Comparison of ENCODE assay signal across 10 mouse cellular contexts in genomic region chr11:54264542-54264941, GRCm38 (mm10). TPM values are rescaled to one million over a fixed set of nuclear protein-coding genes. Genes with fewer than 3 reads are reported as not detected.
DNase-seq lines count a peak whose midpoint lies in the region; ATAC-seq and TF ChIP-seq lines count a peak whose summit lies in the region.
"Had no signal": no experiment of that assay in that cellular context is flagged by ENCODE, and none has a peak within 500 bp of the region (broad histone marks: within the 10 kb centered on the region; RNA-seq: fewer than 3 reads in every experiment).

No protein-coding gene starts in this region.

- TF ChIP-seq EP300 in liver, embryonic 14.5 days (IDR thresholded peaks at IDR 0.05; ENCODE audit: low read depth) = no peak

- H3K4me2 ChIP-seq in forebrain, embryonic 12.5 days = no peak overlapping the region
- no peak overlapping the region for H3K4me2 ChIP-seq in liver, embryonic 14.5 days (ENCODE audit: low read depth)
- H3K4me2 ChIP-seq: hindbrain, embryonic 15.5 days; neural tube, embryonic 13.5 days had no signal

- H3K36me3 ChIP-seq in forebrain, embryonic 10.5 days (replicated peaks) = no peaks in the 10 kb centered on the region
- H3K36me3 ChIP-seq in forebrain, embryonic 12.5 days (replicated peaks) = no peaks in the 10 kb centered on the region
- H3K36me3 ChIP-seq in spleen, adult 2 months (ENCODE audit: control insufficient read depth, insufficient read depth, low read length) = no peaks in the 10 kb centered on the region
- no peaks in the 10 kb centered on the region for H3K36me3 ChIP-seq in liver, embryonic 14.5 days (replicated peaks; ENCODE audit: control insufficient read depth, insufficient read depth, low read depth)
- H3K36me3 ChIP-seq: hindbrain, embryonic 15.5 days; neural tube, embryonic 13.5 days had no signal

- no peak for TF ChIP-seq POLR2A in spleen, adult 2 months (IDR thresholded peaks at IDR 0.05; ENCODE audit: low read depth, low read length)

- no peaks in the 10 kb centered on the region for H3K27me3 ChIP-seq in forebrain, embryonic 10.5 days (ENCODE audit: poor library complexity, severe bottlenecking)
- no peaks in the 10 kb centered on the region for H3K27me3 ChIP-seq in forebrain, embryonic 12.5 days
- H3K27me3 ChIP-seq in spleen, adult 2 months (ENCODE audit: control insufficient read depth, insufficient read depth, low read length) = no peaks in the 10 kb centered on the region
- H3K27me3 ChIP-seq in liver, embryonic 14.5 days (ENCODE audit: control insufficient read depth, insufficient read depth, low read length) = no peaks in the 10 kb centered on the region
- H3K27me3 ChIP-seq: hindbrain, embryonic 15.5 days; neural tube, embryonic 13.5 days had no signal

- no peak overlapping the region for H3K27ac ChIP-seq in forebrain, embryonic 10.5 days
- no peak overlapping the region for H3K27ac ChIP-seq in forebrain, embryonic 12.5 days
- no peak overlapping the region for H3K27ac ChIP-seq in spleen, adult 2 months (ENCODE audit: insufficient read depth, low read length)
- H3K27ac ChIP-seq in liver, embryonic 14.5 days = no peak overlapping the region
- H3K27ac ChIP-seq: hindbrain, embryonic 15.5 days; neural tube, embryonic 13.5 days had no signal

- 58% methylated on average over 2 of the region's 2 CpGs for WGBS in forebrain, embryonic 10.5 days
- 46% methylated on average over 2 of the region's 2 CpGs for WGBS in forebrain, embryonic 12.5 days
- WGBS in spleen, adult 2 months = 48% methylated on average over 2 of the region's 2 CpGs
- 40% methylated on average over 2 of the region's 2 CpGs for WGBS in liver, embryonic 14.5 days (ENCODE audit: insufficient replicate concordance)

- no peaks in the 10 kb centered on the region for H3K4me1 ChIP-seq in forebrain, embryonic 10.5 days
- H3K4me1 ChIP-seq in forebrain, embryonic 12.5 days = no peaks in the 10 kb centered on the region
- no peaks in the 10 kb centered on the region for H3K4me1 ChIP-seq in spleen, adult 2 months (ENCODE audit: control insufficient read depth, insufficient read depth, insufficient read length)
- no peaks in the 10 kb centered on the region for H3K4me1 ChIP-seq in liver, embryonic 14.5 days (replicated peaks; ENCODE audit: control insufficient read depth in 2 of 2, insufficient read depth in 2 of 2, low read length in 1 of 2)
- H3K4me1 ChIP-seq: hindbrain, embryonic 15.5 days; neural tube, embryonic 13.5 days had no signal

- no peak for ATAC-seq in forebrain, embryonic 12.5 days (ENCODE audit: low FRiP score)
- ATAC-seq in liver, embryonic 14.5 days (ENCODE audit: insufficient read depth) = no peak

- H3K4me3 ChIP-seq in forebrain, embryonic 10.5 days = no peak overlapping the region
- H3K4me3 ChIP-seq in forebrain, embryonic 12.5 days (replicated peaks) = no peak overlapping the region
- no peak overlapping the region for H3K4me3 ChIP-seq in spleen, adult 2 months (ENCODE audit: extremely low read depth, insufficient read depth, insufficient read length)
- no peak overlapping the region for H3K4me3 ChIP-seq in liver, embryonic 14.5 days (ENCODE audit: insufficient read depth in 1 of 2, low read depth in 2 of 2, low read length in 2 of 2)
- H3K4me3 ChIP-seq: hindbrain, embryonic 15.5 days; neural tube, embryonic 13.5 days had no signal

- TF ChIP-seq CTCF in spleen, adult 2 months (IDR thresholded peaks at IDR 0.05; ENCODE audit: extremely low read depth, insufficient read depth, insufficient read length, insufficient replicate concordance) = peak; percentile 46; the same call in 1 of the 2 replicates
- peak; percentile 89 for TF ChIP-seq CTCF in liver, embryonic 14.5 days (IDR thresholded peaks at IDR 0.05; ENCODE audit: low read depth)

- DNase-seq in forebrain, embryonic 10.5 days (ENCODE audit: extremely low spot score, low spot score) = peak; percentile 43
- peak; percentile 30 to 31 for DNase-seq in spleen, adult 2 months (ENCODE audit: low read depth in 1 of 2, low spot score in 2 of 2)
- no peak for DNase-seq in spleen, adult 12 weeks (ENCODE audit: low spot score)
- DNase-seq in cerebellum, postnatal 25 days = peak; percentile 49 to 80
- DNase-seq in hindlimb bud, embryonic 11.5 days (ENCODE audit: extremely low spot score, low read depth, low spot score) = peak; percentile 35
- peak; percentile 18 to 25 (median 23) for DNase-seq in liver, embryonic 14.5 days (ENCODE audit: low read depth in 3 of 3, low spot score in 3 of 3)
- DNase-seq in skeletal muscle tissue, adult 2 months (ENCODE audit: low read depth, low spot score) = peak; percentile 46

- no peaks in the 10 kb centered on the region for H3K9me3 ChIP-seq in forebrain, embryonic 10.5 days
- no peaks in the 10 kb centered on the region for H3K9me3 ChIP-seq in forebrain, embryonic 12.5 days
- H3K9me3 ChIP-seq in liver, embryonic 14.5 days (ENCODE audit: control insufficient read depth, low read length) = no peaks in the 10 kb centered on the region
- H3K9me3 ChIP-seq: hindbrain, embryonic 15.5 days; neural tube, embryonic 13.5 days had no signal

- no peak overlapping the region for H3K9ac ChIP-seq in forebrain, embryonic 12.5 days
- no peak overlapping the region for H3K9ac ChIP-seq in liver, embryonic 14.5 days (replicated peaks)
- H3K9ac ChIP-seq: hindbrain, embryonic 15.5 days; neural tube, embryonic 13.5 days had no signal

RNA-seq across cellular contexts. Expression of gene Il3, which starts 2.5 kb away (rescaled TPM):
- polyA plus RNA-seq in forebrain, embryonic 10.5 days (2016; fragmentation: Nextera tagmentation; extraction: Ambion mirVana) = not detected in 2 replicates
- not detected in 2 replicates for polyA plus RNA-seq in forebrain, embryonic 12.5 days (2016; fragmentation: Nextera tagmentation; extraction: Ambion mirVana)
- polyA plus RNA-seq in spleen, adult 2 months (2012; rRNA removed) = not detected in 2 replicates
- not detected in 2 replicates for polyA plus RNA-seq in liver, embryonic 14.5 days (2012; rRNA removed)
- polyA plus RNA-seq in liver, embryonic 14.5 days (2014; fragmentation: Nextera tagmentation; extraction: Ambion mirVana) = not detected in 2 replicates
- polyA plus RNA-seq: hindbrain, embryonic 15.5 days; neural tube, embryonic 13.5 days had no signal

RNA-seq across cellular contexts. Expression of gene Csf2, which starts 15.1 kb away (rescaled TPM):
- not detected in 2 replicates for polyA plus RNA-seq in forebrain, embryonic 10.5 days (2016; fragmentation: Nextera tagmentation; extraction: Ambion mirVana)
- polyA plus RNA-seq in forebrain, embryonic 12.5 days (2016; fragmentation: Nextera tagmentation; extraction: Ambion mirVana) = not detected in 2 replicates
- polyA plus RNA-seq in spleen, adult 2 months (2012; rRNA removed) = 0.15 TPM in 1 of 2 replicates, not detected in the other
- polyA plus RNA-seq in liver, embryonic 14.5 days (2012; rRNA removed) = not detected in 2 replicates
- polyA plus RNA-seq in liver, embryonic 14.5 days (2014; fragmentation: Nextera tagmentation; extraction: Ambion mirVana) = not detected in 2 replicates
- polyA plus RNA-seq: hindbrain, embryonic 15.5 days; neural tube, embryonic 13.5 days had no signal

RNA-seq across cellular contexts. Expression of gene Acsl6, which starts 39.1 kb away (rescaled TPM):
- polyA plus RNA-seq in forebrain, embryonic 10.5 days (2016; fragmentation: Nextera tagmentation; extraction: Ambion mirVana) = 11.3 and 12.1 TPM in 2 replicates
- 24.6 and 26.4 TPM in 2 replicates for polyA plus RNA-seq in forebrain, embryonic 12.5 days (2016; fragmentation: Nextera tagmentation; extraction: Ambion mirVana)
- polyA plus RNA-seq in spleen, adult 2 months (2012; rRNA removed) = 1.1 and 1.3 TPM in 2 replicates
- 0.56 and 0.85 TPM in 2 replicates for polyA plus RNA-seq in liver, embryonic 14.5 days (2012; rRNA removed)
- 1.1 and 1.4 TPM in 2 replicates for polyA plus RNA-seq in liver, embryonic 14.5 days (2014; fragmentation: Nextera tagmentation; extraction: Ambion mirVana)
